In genomic region chr11:46431129-46431528, GRCm38 (mm10) we compare ENCODE assay signal across 8 mouse cellular contexts. TPM values are rescaled to one million over a fixed set of nuclear protein-coding genes. Genes with fewer than 3 reads are reported as not detected.
DNase-seq lines count a peak whose midpoint lies in the region; ATAC-seq and TF ChIP-seq lines count a peak whose summit lies in the region.

No protein-coding gene starts in this region.

- H3K9me3 ChIP-seq in hindbrain, postnatal 0 days (ENCODE audit: low read length): no peaks in the 10 kb centered on the region

- ATAC-seq in hindbrain, postnatal 0 days: peak; percentile 94

- no peak overlapping the region for H3K4me2 ChIP-seq in hindbrain, postnatal 0 days (ENCODE audit: low read depth, low read length)

- H3K27me3 ChIP-seq in hindbrain, postnatal 0 days (ENCODE audit: insufficient read depth, low read length): no peaks in the 10 kb centered on the region

- peak; percentile 90 for DNase-seq in ZHBTc4 (ENCODE audit: low read depth, low spot score)
- DNase-seq in cerebellum, postnatal 10 days: peak; percentile 94 to 97
- DNase-seq in frontal cortex, postnatal 10 days (ENCODE audit: low spot score in 2 of 2): peak; percentile 67 to 76
- peak; percentile 92 for DNase-seq in hindbrain, postnatal 0 days (ENCODE audit: low spot score)
- DNase-seq in left cerebral cortex, adult 11 months (ENCODE audit: low spot score): peak; percentile 81
- peak; percentile 85 for DNase-seq in lung, postnatal 36 days
- peak; percentile 91 for DNase-seq in right cerebral cortex, adult 18-20 months
- DNase-seq in thymus, postnatal 4 days: peak; percentile 91

- H3K4me1 ChIP-seq in hindbrain, postnatal 0 days (ENCODE audit: insufficient read depth, low read length): no peaks in the 10 kb centered on the region

- TF ChIP-seq CTCF in hindbrain, postnatal 0 days (IDR thresholded peaks at IDR 0.05; ENCODE audit: low read depth): peak; percentile 93

- H3K4me3 ChIP-seq in hindbrain, postnatal 0 days (ENCODE audit: low read length): no peak overlapping the region

- 28% methylated on average over 3 of the region's 3 CpGs for WGBS in hindbrain, postnatal 0 days

- H3K36me3 ChIP-seq in hindbrain, postnatal 0 days (ENCODE audit: insufficient read depth, low read length): no peaks in the 10 kb centered on the region

- no peak overlapping the region for H3K9ac ChIP-seq in hindbrain, postnatal 0 days (replicated peaks; ENCODE audit: low read length)

- no peak overlapping the region; the same call in 1 of the 2 replicates for H3K27ac ChIP-seq in hindbrain, postnatal 0 days

RNA-seq across cellular contexts. Expression of gene Med7, which starts 5.6 kb away (rescaled TPM):
- 14.5 and 19.1 TPM in 2 replicates for total RNA-seq in hindbrain, postnatal 0 days (2014; rRNA removed)
- 62.1 and 63.3 TPM in 2 replicates for polyA plus RNA-seq in hindbrain, postnatal 0 days (2015; fragmentation: Nextera tagmentation; extraction: Ambion mirVana)

RNA-seq across cellular contexts. Expression of gene Havcr2, which starts 23.6 kb away (rescaled TPM):
- total RNA-seq in hindbrain, postnatal 0 days (2014; rRNA removed): 0.21 and 0.43 TPM in 2 replicates
- polyA plus RNA-seq in hindbrain, postnatal 0 days (2015; fragmentation: Nextera tagmentation; extraction: Ambion mirVana): 0.23 and 0.24 TPM in 2 replicates

RNA-seq across cellular contexts. Expression of gene Fam71b, which starts 34.8 kb away (rescaled TPM):
- not detected in 2 replicates for total RNA-seq in hindbrain, postnatal 0 days (2014; rRNA removed)
- polyA plus RNA-seq in hindbrain, postnatal 0 days (2015; fragmentation: Nextera tagmentation; extraction: Ambion mirVana): not detected in 2 replicates

RNA-seq across cellular contexts. Expression of gene Itk, which starts 41.8 kb away (rescaled TPM):
- not detected in 2 replicates for total RNA-seq in hindbrain, postnatal 0 days (2014; rRNA removed)
- polyA plus RNA-seq in hindbrain, postnatal 0 days (2015; fragmentation: Nextera tagmentation; extraction: Ambion mirVana): 0.04 TPM in 1 of 2 replicates, not detected in the other
